Mouse (Mus musculus) testis, adult 2 months (tissue): Measurements from ENCODE around the gene Adamtsl1.

ENCODE experiments used
- CTCF ChIP-seq: fragments of 200-500 bp; IDR thresholded peaks from 2 replicates; pipeline ENCODE4 v1.5.1; 2012; ENCODE audit warnings: low read depth, mild to moderate bottlenecking, inconsistent platforms, low read length, moderate library complexity; ENCODE audit not compliant: control insufficient read depth, insufficient read depth, insufficient replicate concordance
- POLR2A ChIP-seq: fragments of 200-500 bp; IDR thresholded peaks from 2 replicates; pipeline ENCODE4 v1.6.1; 2012; ENCODE audit warnings: low read depth, mild to moderate bottlenecking, inconsistent platforms, low read length, moderate library complexity; ENCODE audit not compliant: control insufficient read depth

GRCm38 (mm10) chr4:86273703-86274355, 759.9 kb downstream of the Adamtsl1 start:
- TF ChIP-seq CTCF (no peak), POLR2A (no peak)
